Mouse (Mus musculus) left cerebral cortex, adult 9 months (tissue): ENCODE data around the gene Slc7a7.
"Not testable (repeated sequence)": the region's sequence is repeated elsewhere in the genome, so short reads cannot be mapped to it uniquely, and the experiment has no call there.

Source experiments
- DNase-seq, 2 experiments: peaks; one replicate each; pipeline ENCODE4 v3.0.0; 2022; ENCODE audit warnings: low spot score in 2 of 2

Gene Slc7a7

DNA sequence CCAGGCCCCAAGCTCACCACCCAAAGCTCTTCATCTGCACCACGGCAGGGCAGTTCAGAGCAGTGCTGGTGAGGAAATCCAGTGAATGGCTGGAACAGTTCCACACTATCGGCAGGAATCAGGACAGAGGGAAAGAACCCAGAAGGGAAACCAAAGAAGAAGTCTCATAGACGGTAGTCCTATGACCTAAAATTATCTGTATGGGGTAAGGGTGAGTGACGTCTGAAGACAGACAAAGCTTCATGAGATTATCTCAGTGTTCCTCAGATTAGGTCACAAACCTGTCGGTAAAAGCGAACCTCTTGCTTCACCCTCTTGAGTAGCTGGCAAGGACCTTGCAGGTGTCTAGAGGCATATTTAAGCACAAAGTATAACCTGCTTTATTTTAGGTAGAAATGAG, 40.4 kb downstream of the Slc7a7 start:
- no peak for DNase-seq

DNA sequence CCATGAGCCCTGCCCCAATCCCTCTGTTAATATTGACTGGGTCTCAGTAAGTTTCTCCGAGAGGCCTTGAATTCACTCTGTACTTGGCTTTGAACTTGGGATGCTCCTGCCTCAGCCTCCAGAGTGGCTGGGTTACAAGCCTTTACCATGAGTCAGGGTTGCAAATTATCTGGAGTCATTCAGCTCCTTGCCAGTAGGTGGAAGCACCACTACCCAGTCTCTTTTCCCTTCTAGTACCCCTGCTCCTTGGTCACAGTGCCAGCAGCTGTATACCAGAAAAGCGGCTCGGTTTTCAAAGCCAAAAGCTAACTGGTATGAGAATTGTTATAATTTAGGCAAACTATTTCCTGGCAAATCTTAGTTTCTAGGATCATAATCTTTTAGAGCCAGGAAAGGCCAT, 41.7 kb downstream of the Slc7a7 start:
- no peak for DNase-seq

DNA sequence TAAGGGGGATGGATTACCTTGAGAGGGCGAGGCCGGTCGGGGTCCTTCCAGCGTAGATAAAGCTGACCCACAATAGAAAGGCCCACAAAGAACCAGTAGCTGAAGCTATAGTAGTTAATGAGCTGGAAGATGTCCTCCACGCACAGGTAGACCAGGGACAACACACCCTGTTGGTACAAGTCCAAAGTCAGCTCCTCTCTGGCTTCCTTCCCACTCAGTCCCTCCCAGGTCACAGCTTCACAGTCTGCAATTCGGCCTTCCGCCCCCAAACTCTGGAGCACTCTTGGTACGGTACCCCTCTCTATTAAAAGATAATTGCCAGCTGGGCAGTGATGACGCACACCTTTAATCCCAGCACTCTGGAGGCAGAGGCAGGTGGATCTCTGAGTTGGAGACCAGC, 44.7 kb downstream of the Slc7a7 start:
- no peak for DNase-seq

DNA sequence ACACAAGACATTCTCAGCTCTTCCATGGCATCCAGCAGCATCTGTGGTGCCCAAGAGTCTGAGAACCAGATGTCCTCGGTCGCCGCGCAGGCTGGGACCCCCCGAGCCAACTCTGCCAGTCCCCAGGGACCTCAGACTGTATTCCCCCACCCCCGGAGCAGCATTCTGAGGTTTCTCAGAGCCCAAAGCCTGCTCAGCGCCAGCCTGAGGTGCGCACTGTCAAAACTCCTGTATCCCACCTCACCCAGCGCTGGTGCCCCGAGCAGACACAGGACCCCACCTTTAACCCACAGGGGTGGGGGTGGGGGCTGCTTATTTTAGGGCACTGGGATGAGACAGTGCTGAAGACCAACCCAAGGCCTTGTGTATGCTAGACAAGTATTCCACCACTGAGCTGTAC, 46.1 kb downstream of the Slc7a7 start:
- DNase-seq, result no peak

DNA sequence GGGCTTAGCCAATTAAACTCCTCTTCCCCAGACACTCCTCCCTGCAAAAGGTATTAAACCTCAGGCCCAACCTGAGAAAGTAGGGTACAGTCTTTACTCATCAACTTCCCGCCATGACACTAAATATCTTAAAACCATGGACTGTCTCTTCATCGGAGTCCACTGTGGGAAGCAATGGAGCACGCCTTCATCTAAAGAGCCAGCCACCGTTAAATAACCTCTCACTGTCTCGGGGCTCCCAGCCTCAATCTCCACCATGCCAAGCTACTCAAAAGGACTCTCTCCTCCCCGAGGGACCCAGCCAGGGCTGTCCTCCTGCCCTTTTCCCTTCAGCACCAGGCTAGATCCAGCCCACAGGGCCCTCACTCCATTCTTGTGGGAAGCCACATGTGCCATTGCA, 47.0 kb downstream of the Slc7a7 start:
- no peak for DNase-seq

DNA sequence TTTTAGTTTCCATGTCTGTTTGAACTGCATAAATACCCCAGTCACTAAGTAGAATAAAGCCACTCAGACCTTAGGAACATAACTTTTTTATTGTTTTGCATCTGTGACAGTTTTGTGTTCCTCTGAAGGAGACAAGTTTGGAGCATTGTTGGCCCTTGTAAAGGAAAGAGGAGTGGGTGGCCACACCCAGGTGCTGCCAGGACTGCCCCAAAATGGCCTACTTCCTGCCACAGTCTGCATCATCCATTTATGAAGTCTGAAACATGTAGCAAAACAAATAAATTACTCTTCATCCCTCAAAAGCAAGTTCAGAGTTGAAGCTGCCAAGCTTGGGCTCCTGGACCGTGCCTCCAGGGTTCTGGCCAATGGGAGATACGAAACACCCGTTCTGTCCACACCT, 48.2 kb downstream of the Slc7a7 start:
- DNase-seq, result no peak

DNA sequence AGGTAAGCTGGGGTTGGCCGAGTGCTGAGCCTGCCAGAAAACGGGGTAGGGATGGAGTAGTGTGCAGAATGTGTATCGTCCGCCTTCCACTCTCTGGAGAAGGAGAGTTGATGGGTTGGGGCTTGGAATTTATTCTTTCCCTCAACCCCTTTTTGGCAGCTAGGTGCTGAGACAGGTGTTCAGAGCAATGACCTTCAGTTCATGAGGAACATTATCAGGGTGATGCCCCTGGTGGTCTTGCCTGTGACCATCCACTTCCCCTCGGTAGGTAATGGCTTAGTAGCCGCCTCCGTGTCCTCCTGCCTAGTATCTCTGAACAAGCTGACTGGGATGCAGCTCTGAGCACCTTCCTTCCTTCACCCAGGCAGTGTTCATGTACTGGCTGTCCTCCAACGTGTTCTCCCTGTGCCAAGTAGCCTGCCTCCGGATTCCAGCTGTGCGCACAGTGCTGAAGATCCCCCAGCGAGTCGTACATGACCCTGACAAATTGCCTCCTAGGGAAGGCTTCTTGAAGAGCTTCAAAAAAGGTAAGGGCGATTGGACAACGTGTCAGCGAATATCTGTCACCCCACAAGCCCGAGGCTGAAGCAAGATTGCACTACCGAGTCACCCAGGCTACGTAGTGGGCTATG, 50.0 kb downstream of the Slc7a7 start:
- DNase-seq, result no peak

DNA sequence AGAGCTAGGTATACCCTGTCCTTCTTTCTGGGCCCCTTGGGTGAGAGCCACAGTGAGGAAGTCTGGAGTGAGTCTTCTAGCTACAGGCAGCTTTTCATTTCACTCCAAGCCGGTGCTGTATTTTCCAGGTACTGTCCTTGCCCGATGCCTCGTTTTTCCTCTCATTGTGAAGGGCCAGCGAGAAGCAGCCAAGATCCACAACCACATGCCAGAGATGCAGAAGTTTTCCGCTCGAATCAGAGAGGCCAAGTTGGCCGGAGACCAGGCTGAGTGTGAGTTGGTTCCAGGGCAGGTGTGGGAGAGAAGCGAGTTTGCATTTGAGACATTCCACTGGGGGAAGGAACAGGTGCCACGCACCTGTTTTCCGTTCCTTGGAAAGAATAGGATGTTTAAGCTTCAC, 51.0 kb downstream of the Slc7a7 start:
- DNase-seq, result no peak

DNA sequence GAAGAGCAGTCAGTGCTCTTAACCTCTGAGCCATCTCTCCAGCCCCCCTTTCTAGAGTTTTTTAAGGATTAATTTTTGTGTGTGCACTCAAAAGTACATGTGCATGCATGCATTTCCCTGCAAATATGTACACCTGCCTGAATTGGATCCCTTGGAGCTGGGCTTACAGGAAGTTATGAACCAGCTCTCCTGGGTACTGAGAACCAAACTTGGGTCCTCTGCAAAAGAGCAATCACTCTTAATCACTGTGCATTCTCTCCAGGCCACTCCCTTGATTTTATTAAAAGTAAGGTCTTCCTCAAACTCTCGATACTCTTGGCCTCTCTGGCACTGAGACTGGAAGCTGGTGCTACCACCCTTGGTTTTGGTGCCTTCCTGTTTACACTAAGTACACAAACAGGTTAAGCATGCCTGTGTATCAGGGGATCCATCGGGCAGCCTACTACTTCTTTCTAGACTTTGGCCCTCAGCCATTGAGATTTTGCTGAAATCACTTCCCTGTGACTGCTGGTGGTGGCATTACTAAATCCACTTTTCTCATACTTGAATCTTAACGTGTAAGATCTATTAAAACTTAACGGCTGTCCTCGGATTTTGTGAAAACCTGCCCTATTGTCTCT, 52.4 kb downstream of the Slc7a7 start:
- DNase-seq, result no peak

DNA sequence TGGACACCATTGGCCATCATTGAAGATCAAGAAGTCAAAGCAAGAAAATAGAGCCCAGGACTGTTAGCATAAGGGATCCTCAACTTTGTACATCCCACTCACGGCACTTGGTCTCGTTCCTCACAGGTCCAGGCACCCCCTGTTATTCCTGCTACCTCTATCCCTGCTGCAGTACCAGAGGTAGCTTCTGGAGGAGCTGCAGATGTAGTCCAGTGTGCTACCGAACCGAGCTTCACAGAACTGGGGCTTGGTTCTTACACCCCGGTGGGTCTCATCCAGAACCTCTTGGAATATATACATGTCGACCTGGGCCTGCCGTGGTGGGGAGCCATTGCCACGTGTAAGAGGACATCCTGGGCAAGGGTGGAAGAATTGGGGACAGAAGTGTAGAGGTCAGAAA, 54.4 kb downstream of the Slc7a7 start:
- DNase-seq, result no peak

DNA sequence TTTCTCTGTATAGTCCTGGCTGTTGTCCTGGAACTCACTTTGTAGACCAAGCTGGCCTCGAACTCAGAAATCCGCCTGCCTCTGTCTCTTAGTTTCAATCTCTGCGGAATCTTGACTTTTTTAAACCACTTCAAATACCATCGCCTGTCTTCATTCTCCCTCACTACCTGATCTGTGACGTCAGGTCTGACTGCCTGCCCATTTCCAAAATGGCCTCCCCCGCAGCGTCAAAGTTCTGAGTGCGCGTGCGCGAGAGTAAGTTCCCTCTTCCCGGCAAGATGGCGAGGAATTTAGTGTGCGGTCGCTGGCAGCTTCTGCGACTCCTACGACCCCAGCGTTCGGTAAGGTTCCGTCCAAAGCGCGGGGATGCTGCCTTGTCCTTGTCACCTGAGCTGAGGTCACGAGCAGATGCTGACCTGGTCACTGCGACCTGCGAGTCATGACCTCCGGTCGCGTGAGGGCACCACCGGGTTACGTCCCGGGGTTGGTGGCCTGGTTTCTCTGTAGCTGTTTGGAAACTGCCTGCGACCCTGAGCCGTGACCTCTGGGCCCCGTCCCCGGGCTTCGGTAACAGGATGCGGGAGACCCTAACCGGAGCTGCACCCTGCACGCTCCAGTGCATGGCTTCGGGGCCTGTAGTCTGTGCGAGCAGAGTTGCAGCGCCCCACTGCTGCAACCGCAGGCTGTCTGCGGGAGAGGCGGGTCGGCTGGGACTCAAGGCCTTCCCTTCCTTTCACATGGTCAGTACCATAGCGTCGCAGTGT, 56.8 kb downstream of the Slc7a7 start, which contains the start of gene Oxa1l:
Gene Oxa1l (plus strand): TSS at position 258 of the 764 bp plus-strand sequence.
- peak; percentile 86 to 97 for DNase-seq

DNA sequence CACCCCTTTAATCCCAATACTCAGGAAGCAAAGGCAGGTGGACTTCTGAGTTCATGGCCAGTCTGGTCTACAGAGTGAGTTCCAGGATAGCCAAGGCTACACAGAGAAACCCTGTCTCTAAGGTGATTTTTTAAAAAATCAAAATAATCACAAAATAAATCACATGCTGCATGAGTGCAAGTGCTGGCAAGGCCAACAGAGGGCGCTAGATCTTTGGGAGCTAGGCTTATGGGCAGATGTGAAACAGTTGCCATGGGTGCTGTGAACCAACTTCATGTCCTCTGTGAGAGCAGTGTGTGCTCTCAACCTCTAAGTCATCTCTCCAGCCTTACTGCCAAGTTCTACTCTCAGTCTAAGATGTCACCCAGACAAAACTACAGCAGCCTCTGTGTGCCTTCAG, 63.2 kb downstream of the Slc7a7 start:
- no peak for DNase-seq

DNA sequence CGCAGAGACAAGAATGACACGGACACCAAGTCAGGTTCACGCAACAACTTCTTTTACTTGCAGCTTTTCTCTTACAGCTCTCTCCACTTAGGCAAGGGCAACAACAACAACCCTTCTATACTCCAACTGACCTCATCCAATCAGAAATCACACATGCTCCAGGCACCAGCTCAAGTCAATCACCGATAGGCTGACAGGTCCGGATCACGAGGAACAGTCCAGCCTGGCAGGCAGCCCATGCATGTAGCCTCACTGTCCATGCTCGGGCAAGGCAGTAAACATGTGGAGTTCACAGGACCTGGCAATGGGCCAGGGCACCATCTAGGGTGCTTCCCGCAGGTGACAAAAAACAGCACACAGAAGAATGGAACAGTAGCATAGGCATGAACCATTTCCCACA, 65.3 kb downstream of the Slc7a7 start:
- DNase-seq, result no peak

DNA sequence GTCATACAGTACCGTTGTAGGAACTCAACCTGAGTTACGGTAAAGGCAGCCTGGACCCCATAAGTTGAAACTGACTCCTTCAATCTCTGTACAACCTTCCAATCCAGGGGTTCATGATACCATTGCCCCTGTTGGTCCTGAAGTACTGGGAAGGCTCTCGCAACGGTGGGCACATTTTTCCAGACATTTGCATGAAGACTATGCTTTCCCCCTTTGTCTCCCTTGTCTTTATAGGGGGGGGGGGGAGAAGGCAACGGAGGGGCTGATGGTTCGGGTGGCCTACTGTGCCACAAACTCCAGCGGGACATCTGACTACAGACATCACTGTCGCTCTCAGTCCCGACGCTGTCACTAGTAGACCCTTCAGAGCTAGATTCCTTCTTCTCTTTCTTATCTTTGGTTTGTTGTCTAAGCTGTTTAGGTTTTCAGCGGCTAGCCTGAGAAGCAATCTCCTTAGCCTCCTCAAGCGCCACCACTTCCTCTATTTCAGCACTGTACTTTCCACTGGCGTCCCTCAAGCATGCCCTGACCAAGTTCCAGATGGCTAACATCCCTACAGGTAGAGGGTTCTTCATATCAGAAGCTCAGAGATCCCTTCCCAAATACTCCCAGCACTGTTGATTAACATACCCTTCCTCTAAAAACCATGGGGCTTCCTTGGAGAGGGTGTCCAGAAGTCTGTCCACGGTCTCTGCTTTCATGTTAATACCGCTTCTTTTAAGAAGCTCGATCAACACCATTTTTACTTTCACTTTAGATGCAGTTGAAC, 66.6 kb downstream of the Slc7a7 start:
- not testable (repeated sequence) for DNase-seq

DNA sequence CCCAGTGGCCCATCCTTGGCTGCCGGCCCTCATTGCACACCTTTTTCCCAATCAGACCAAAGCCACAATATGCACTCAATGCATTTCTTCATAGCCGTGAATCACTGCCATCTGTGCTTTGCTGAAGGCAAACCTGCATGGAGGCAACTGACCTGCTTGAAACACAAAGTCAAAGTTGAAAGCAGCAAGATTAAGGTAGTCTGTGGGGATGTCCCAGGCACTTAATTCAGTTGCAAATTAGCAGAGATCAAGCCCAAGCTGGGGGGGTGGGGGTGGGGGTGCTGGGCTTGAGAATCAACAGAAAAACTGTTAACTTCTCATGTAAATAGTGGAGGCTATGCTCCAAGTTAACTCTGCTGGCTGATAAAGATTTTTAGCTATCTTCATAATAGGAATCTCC, 75.8 kb downstream of the Slc7a7 start:
- not testable (repeated sequence) for DNase-seq

DNA sequence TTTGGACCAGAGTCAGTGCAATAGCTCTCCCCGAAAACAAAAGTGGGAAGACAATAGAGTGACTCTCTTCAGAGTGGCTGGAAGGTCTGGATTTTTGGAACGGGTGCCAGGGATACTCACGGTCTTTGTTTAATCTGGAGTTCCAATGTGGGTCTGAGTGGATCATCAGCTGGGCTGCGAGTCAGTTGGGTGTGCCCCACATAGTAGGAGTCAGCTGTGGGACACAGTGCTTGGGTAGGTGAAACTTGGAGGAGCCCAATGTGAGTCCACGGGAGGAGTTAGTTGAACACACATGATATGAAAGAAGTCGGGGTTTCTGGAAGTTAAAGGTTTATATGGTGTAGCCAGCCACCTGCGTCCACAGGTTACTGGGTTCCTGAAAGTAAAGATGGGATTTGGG, 76.7 kb downstream of the Slc7a7 start:
- no peak for DNase-seq

DNA sequence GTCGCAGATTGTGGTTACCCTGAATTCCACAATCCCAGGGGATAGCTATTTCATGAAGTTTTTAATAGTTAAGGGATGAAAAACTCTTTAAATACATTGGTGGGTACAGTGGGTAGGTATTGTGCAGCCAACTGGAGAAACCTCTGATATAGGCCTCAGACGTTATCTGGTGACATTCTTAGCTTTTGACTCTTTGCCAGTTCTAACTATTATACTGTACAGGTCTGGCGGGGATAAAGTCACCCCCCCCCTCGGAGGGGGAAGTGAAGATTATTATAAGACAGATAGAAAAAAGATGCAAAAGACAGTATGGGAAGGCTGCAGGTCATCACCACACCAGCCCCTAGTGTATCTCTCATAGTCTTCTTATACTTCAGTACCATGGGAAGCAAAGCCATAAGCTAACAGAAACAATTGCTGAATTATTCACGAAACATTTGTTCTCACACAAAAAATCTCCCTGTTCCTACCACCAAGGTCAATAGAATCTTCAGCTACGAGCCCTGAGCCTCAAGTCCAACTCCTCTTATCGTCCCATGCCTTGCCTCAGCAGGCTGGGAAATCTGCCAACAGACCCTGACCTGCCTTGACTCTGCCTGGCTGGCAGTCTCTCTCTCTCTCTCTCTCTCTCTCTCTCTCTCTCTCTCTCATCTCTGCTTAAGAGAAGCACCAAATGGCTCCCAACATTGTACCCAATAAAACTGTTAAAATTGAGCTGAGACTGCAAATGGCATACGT, 84.0 kb downstream of the Slc7a7 start:
- DNase-seq, result no peak

DNA sequence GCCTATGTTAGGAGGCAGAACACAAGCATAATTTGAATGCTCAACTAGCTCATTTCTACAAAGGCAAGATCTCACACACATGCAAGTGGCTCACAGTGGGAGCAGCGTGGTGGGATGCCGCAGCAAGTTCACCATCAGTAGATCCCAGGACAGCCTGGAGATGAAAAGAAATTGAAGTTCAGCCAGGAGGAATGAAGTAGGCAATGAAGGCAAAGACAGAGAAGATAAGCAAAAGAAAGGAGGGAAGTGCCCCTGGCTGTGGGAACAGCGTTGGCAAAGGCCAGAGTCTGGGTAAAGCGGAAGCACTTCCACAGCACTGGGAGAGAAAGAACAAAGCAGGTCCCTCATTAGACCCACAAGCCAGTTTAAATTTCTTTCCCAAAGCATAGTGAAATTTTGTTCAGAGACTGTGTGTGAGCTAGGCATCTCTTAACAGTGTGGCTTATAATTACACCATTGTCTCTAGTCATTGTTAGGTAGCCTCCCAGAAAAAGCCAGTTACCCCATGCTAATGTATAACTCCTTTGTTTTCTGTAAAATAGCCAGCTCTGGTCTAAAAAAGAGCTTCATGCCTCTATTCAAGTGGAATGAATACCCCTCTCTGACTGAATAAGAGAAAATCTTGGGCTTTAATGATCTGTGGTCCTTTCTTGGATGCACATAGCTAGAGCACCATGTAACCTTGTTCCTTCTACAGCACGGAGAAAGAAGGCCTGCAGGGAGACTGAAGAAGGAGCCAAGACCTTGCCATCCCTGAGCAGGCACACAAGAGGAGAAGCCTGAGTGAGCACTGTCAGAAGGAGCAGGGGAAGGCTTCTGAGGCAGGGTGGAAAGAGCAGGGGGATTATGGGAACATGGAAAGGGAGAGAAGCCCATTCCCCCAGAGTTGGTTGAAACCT, 85.2 kb downstream of the Slc7a7 start:
- no peak for DNase-seq

DNA sequence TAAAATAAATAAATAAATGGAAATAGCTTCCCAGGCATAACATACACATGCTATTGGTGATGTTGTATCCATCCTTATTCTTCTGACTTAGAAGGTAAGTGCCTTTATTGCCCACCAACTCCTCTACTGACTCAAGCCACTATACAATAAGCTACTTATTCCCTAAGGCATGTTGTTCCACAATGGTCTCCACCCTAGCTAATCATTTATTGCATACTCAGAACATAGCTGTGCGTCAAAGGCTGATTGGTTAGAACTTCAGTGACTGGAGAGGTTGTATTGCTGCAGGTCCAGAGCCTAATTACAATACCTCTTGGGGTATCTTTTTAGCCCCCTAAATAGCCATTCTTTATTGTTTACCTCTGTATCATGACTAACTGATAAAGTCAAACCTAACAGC, 86.4 kb downstream of the Slc7a7 start:
- no peak for DNase-seq

DNA sequence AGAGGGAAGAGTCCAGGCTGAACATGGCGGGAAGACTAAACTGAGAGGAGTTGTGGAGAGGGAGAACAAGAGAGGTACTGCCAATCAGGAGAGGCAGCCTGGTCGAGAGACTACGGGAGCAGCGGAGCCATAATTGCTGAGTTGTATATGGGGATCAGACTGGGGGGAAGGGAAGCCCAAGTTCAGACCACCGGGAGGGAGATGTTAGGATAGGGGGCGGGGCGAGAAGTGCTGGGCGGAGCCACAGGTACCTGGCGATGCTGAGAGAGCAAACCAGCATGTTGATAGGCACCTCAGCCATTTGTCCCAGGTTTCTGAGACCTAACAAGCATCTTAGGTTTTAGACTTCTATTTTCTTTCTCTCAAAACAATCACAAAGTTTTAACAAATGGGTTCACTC, 88.4 kb downstream of the Slc7a7 start:
- DNase-seq, result no peak

DNA sequence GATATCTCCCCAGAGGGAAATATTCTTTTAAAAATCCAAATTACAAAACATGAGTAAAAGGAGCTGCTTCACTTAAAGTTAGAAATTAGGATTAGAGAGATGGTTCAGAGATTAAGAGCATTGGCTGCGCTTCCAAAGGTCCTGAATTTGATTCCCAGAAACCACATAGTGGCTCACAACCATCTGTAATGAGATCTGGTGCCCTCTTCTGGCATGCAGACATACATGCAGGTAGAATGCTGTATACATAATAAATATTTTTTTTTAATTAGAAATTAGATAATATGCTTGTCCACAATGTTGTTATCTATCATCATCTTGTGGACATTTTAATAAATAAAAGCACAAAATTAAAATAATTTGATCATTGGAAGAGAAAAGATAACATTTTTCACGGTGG, 89.0 kb downstream of the Slc7a7 start:
- DNase-seq, result no peak
